Mouse (Mus musculus): ENCODE measurements around the gene Cdca3. TPM values are rescaled to one million over a fixed set of nuclear protein-coding genes. Genes with fewer than 3 reads are reported as not detected.
A peak's percentile ranks its signal among the peaks of the same experiment; 100 is the strongest.

Gene Cdca3
- polyA plus RNA-seq, 1 experiment from 2014 or later = 138 TPM

- 72% methylated on average over 27 of the region's 28 CpGs for WGBS
- no peak overlapping the region for H3K27ac ChIP-seq (ENCODE audit: low read length)
- no peaks in the 10 kb centered on the region for H3K9me3 ChIP-seq (replicated peaks; ENCODE audit: control insufficient read depth, low read length)
- peaks cover 8% of the 10 kb centered on the region; the same call in 1 of the 2 replicates for H3K27me3 ChIP-seq (ENCODE audit: control insufficient read depth, insufficient read depth, low read length)
- H3K4me2 ChIP-seq (ENCODE audit: low read depth, low read length) = peak overlapping the region; percentile 81
- H3K36me3 ChIP-seq (ENCODE audit: control insufficient read depth, insufficient read depth, low read length) = no peaks in the 10 kb centered on the region
- ATAC-seq (ENCODE audit: insufficient read depth, low FRiP score) = no peak
- peaks cover 19% of the 10 kb centered on the region for H3K4me1 ChIP-seq (ENCODE audit: control insufficient read depth, insufficient read depth, low read length)
- H3K4me3 ChIP-seq (replicated peaks; ENCODE audit: low read length) = no peak overlapping the region
- peak overlapping the region; percentile 94; the same call in 1 of the 2 replicates for H3K9ac ChIP-seq (ENCODE audit: low read length)
These were observed 29.4 kb downstream of the Cdca3 start for GRCm38 (mm10) chr6:124858561-124859318.

- no peak overlapping the region for H3K4me3 ChIP-seq (replicated peaks; ENCODE audit: low read length)
- no peak overlapping the region for H3K27ac ChIP-seq (ENCODE audit: low read length)
- H3K9ac ChIP-seq (ENCODE audit: low read length) = peak overlapping the region; percentile 51; the same call in 1 of the 2 replicates
- peaks cover 24% of the 10 kb centered on the region for H3K4me1 ChIP-seq (ENCODE audit: control insufficient read depth, insufficient read depth, low read length)
- H3K9me3 ChIP-seq (replicated peaks; ENCODE audit: control insufficient read depth, low read length) = no peaks in the 10 kb centered on the region
- H3K27me3 ChIP-seq (ENCODE audit: control insufficient read depth, insufficient read depth, low read length) = peaks cover 8% of the 10 kb centered on the region; the same call in 1 of the 2 replicates
- ATAC-seq (ENCODE audit: insufficient read depth, low FRiP score) = no peak
- WGBS = 5% methylated on average over 12 of the region's 12 CpGs
- no peaks in the 10 kb centered on the region for H3K36me3 ChIP-seq (ENCODE audit: control insufficient read depth, insufficient read depth, low read length)
- no peak overlapping the region for H3K4me2 ChIP-seq (ENCODE audit: low read depth, low read length)
These were observed 30.4 kb downstream of the Cdca3 start for GRCm38 (mm10) chr6:124859725-124860124.

GRCm38 (mm10) chr6:124860511-124860910 is 31.2 kb downstream of the Cdca3 start:
- ATAC-seq (ENCODE audit: insufficient read depth, low FRiP score) = no peak
- Histone ChIP-seq H3K9ac (ENCODE audit: low read length) (no peak overlapping the region), H3K4me2 (ENCODE audit: low read depth, low read length) (no peak overlapping the region), H3K36me3 (ENCODE audit: control insufficient read depth, insufficient read depth, low read length) (no peaks in the 10 kb centered on the region), H3K4me3 (replicated peaks; ENCODE audit: low read length) (no peak overlapping the region), H3K4me1 (ENCODE audit: control insufficient read depth, insufficient read depth, low read length) (peaks cover 24% of the 10 kb centered on the region), H3K27me3 (ENCODE audit: control insufficient read depth, insufficient read depth, low read length) (peaks cover 12% of the 10 kb centered on the region; the same call in 1 of the 2 replicates), H3K9me3 (replicated peaks; ENCODE audit: control insufficient read depth, low read length) (no peaks in the 10 kb centered on the region), H3K27ac (ENCODE audit: low read length) (no peak overlapping the region)
- WGBS = 84% methylated on average over 9 of the region's 9 CpGs

GRCm38 (mm10) chr6:124861266-124861665 is 31.9 kb downstream of the Cdca3 start:
- Histone ChIP-seq H3K9ac (ENCODE audit: low read length) (no peak overlapping the region), H3K4me2 (ENCODE audit: low read depth, low read length) (no peak overlapping the region), H3K27ac (ENCODE audit: low read length) (no peak overlapping the region), H3K27me3 (ENCODE audit: control insufficient read depth, insufficient read depth, low read length) (peaks cover 12% of the 10 kb centered on the region; the same call in 1 of the 2 replicates), H3K4me1 (ENCODE audit: control insufficient read depth, insufficient read depth, low read length) (peaks cover 17% of the 10 kb centered on the region), H3K9me3 (replicated peaks; ENCODE audit: control insufficient read depth, low read length) (no peaks in the 10 kb centered on the region), H3K4me3 (replicated peaks; ENCODE audit: low read length) (no peak overlapping the region), H3K36me3 (ENCODE audit: control insufficient read depth, insufficient read depth, low read length) (no peaks in the 10 kb centered on the region)
- ATAC-seq (ENCODE audit: insufficient read depth, low FRiP score) = no peak
- 79% methylated on average over 19 of the region's 19 CpGs for WGBS

GRCm38 (mm10) chr6:124861802-124862201 is 32.5 kb downstream of the Cdca3 start:
- no peaks in the 10 kb centered on the region for H3K9me3 ChIP-seq (replicated peaks; ENCODE audit: control insufficient read depth, low read length)
- 31% methylated on average over 3 of the region's 3 CpGs for WGBS
- H3K27me3 ChIP-seq (ENCODE audit: control insufficient read depth, insufficient read depth, low read length) = peaks cover 12% of the 10 kb centered on the region; the same call in 1 of the 2 replicates
- no peak overlapping the region for H3K27ac ChIP-seq (ENCODE audit: low read length)
- peaks cover 15% of the 10 kb centered on the region for H3K4me1 ChIP-seq (ENCODE audit: control insufficient read depth, insufficient read depth, low read length)
- H3K36me3 ChIP-seq (ENCODE audit: control insufficient read depth, insufficient read depth, low read length) = no peaks in the 10 kb centered on the region
- no peak overlapping the region for H3K9ac ChIP-seq (ENCODE audit: low read length)
- ATAC-seq (ENCODE audit: insufficient read depth, low FRiP score) = no peak
- H3K4me3 ChIP-seq (replicated peaks; ENCODE audit: low read length) = no peak overlapping the region
- no peak overlapping the region for H3K4me2 ChIP-seq (ENCODE audit: low read depth, low read length)

- Histone ChIP-seq H3K9me3 (replicated peaks; ENCODE audit: control insufficient read depth, low read length) (no peaks in the 10 kb centered on the region), H3K4me3 (replicated peaks; ENCODE audit: low read length) (peak overlapping the region; percentile 60), H3K4me1 (ENCODE audit: control insufficient read depth, insufficient read depth, low read length) (peaks cover 15% of the 10 kb centered on the region), H3K9ac (ENCODE audit: low read length) (no peak overlapping the region), H3K27ac (ENCODE audit: low read length) (no peak overlapping the region), H3K36me3 (ENCODE audit: control insufficient read depth, insufficient read depth, low read length) (no peaks in the 10 kb centered on the region), H3K27me3 (ENCODE audit: control insufficient read depth, insufficient read depth, low read length) (peaks cover 12% of the 10 kb centered on the region; the same call in 1 of the 2 replicates), H3K4me2 (ENCODE audit: low read depth, low read length) (peak overlapping the region; percentile 92; the same call in 1 of the 2 replicates)
- 15% methylated on average over 8 of the region's 8 CpGs for WGBS
- ATAC-seq (ENCODE audit: insufficient read depth, low FRiP score) = no peak
These were observed 33.2 kb downstream of the Cdca3 start for GRCm38 (mm10) chr6:124862406-124863124.

GRCm38 (mm10) chr6:124863125-124863657 is 33.8 kb downstream of the Cdca3 start:
- peaks cover 9% of the 10 kb centered on the region for H3K4me1 ChIP-seq (ENCODE audit: control insufficient read depth, insufficient read depth, low read length)
- 2% methylated on average over 13 of the region's 16 CpGs for WGBS

GRCm38 (mm10) chr6:124863658-124864298 is 34.4 kb downstream of the Cdca3 start, which contains the start of gene Gpr162:
Gpr162 (minus strand) TSS chr6:124863983.
- 1% methylated on average over 41 of the region's 43 CpGs for WGBS
- Histone ChIP-seq H3K36me3 (ENCODE audit: control insufficient read depth, insufficient read depth, low read length) (no peaks in the 10 kb centered on the region), H3K27ac (ENCODE audit: low read length) (no peak within 1 kb of the TSS), H3K27me3 (ENCODE audit: control insufficient read depth, insufficient read depth, low read length) (peaks cover 10% of the 10 kb centered on the region; the same call in 1 of the 2 replicates), H3K9ac (ENCODE audit: low read length) (peak within 1 kb of the TSS; percentile 82), H3K4me3 (replicated peaks; ENCODE audit: low read length) (peak within 1 kb of the TSS; percentile 60), H3K4me1 (ENCODE audit: control insufficient read depth, insufficient read depth, low read length) (peaks cover 7% of the 10 kb centered on the region), H3K9me3 (replicated peaks; ENCODE audit: control insufficient read depth, low read length) (no peaks in the 10 kb centered on the region), H3K4me2 (ENCODE audit: low read depth, low read length) (peak within 1 kb of the TSS; percentile 92)
- ATAC-seq (ENCODE audit: insufficient read depth, low FRiP score) = peak; percentile 82

More at GRCm38 (mm10) chr6:124863125-124863657, 33.8 kb downstream of the Cdca3 start:
- no peaks in the 10 kb centered on the region for H3K9me3 ChIP-seq (replicated peaks; ENCODE audit: control insufficient read depth, low read length)
- no peak overlapping the region for H3K27ac ChIP-seq (ENCODE audit: low read length)
- H3K36me3 ChIP-seq (ENCODE audit: control insufficient read depth, insufficient read depth, low read length) = no peaks in the 10 kb centered on the region
- H3K27me3 ChIP-seq (ENCODE audit: control insufficient read depth, insufficient read depth, low read length) = peaks cover 12% of the 10 kb centered on the region; the same call in 1 of the 2 replicates
- H3K4me2 ChIP-seq (ENCODE audit: low read depth, low read length) = peak overlapping the region; percentile 92
- peak; percentile 4; the same call in 1 of the 2 replicates for ATAC-seq (ENCODE audit: insufficient read depth, low FRiP score)
- peak overlapping the region; percentile 82 for H3K9ac ChIP-seq (ENCODE audit: low read length)
- peak overlapping the region; percentile 60 for H3K4me3 ChIP-seq (replicated peaks; ENCODE audit: low read length)

All from stomach, embryonic 16.5 days (tissue).